In genomic region chr1:153268806-153269309, GRCm38 (mm10) we compare ENCODE assay signal across 23 mouse cellular contexts.
DNase-seq lines count a peak whose midpoint lies in the region; ATAC-seq and TF ChIP-seq lines count a peak whose summit lies in the region.
"Had no signal": no experiment of that assay in that cellular context is flagged by ENCODE, and none has a peak within 500 bp of the region (broad histone marks: within the 10 kb centered on the region; RNA-seq: fewer than 3 reads in every experiment).

No protein-coding gene starts in this region.

- no peak for TF ChIP-seq CTCF in liver, postnatal 0 days (IDR thresholded peaks at IDR 0.05; ENCODE audit: low read depth)
- TF ChIP-seq CTCF in stomach, postnatal 0 days (IDR thresholded peaks at IDR 0.05; ENCODE audit: low read depth), result no peak

- WGBS in heart, embryonic 14.5 days, result 68% methylated on average over 6 of the region's 6 CpGs
- WGBS in liver, postnatal 0 days (ENCODE audit: insufficient replicate concordance), result 66% methylated on average over 6 of the region's 6 CpGs
- WGBS in stomach, postnatal 0 days, result 68% methylated on average over 6 of the region's 6 CpGs

- in situ Hi-C loops in ES-E14 (cut with MboI; ENCODE audit: low sequenced_read_pairs in 2 of 2, unreplicated experiment in 2 of 2), result no loop called here

- H3K4me1 ChIP-seq in heart, embryonic 14.5 days (ENCODE audit: control insufficient read depth in 2 of 2, insufficient read depth in 2 of 2, low read length in 2 of 2), result peaks cover 50 to 76% of the 10 kb centered on the region in 2 experiments
- H3K4me1 ChIP-seq in liver, postnatal 0 days (ENCODE audit: insufficient read depth), result peaks cover 33% of the 10 kb centered on the region
- peaks cover 18 to 20% of the 10 kb centered on the region in 2 experiments for H3K4me1 ChIP-seq in ES-E14 (ENCODE audit: control insufficient read depth in 2 of 2, insufficient read depth in 2 of 2, low read length in 2 of 2, poor library complexity in 1 of 2)
- H3K4me1 ChIP-seq in stomach, postnatal 0 days (replicated peaks; ENCODE audit: control insufficient read depth, insufficient read depth), result peaks cover 14% of the 10 kb centered on the region

- TF ChIP-seq EP300 in liver, postnatal 0 days (IDR thresholded peaks at IDR 0.05; ENCODE audit: low read depth), result no peak
- TF ChIP-seq EP300 in stomach, postnatal 0 days (optimal IDR thresholded peaks at IDR 0.05), result no peak

- H3K9ac ChIP-seq in heart, embryonic 14.5 days (ENCODE audit: low read length), result no peak overlapping the region
- no peak overlapping the region for H3K9ac ChIP-seq in liver, postnatal 0 days (replicated peaks)
- H3K9ac ChIP-seq in ES-E14 (ENCODE audit: insufficient read depth, low read depth, low read length, poor library complexity, severe bottlenecking), result no peak overlapping the region
- no peak overlapping the region for H3K9ac ChIP-seq in stomach, postnatal 0 days (ENCODE audit: low read length)
- H3K9ac ChIP-seq: forebrain, embryonic 15.5 days; hindbrain, embryonic 13.5 days; liver, embryonic 15.5 days; midbrain, embryonic 15.5 days; neural tube, embryonic 12.5 days had no signal

- peaks cover 6% of the 10 kb centered on the region; the same call in 1 of the 2 replicates for H3K36me3 ChIP-seq in heart, embryonic 14.5 days (ENCODE audit: control insufficient read depth, insufficient read depth, low read length)
- H3K36me3 ChIP-seq in liver, postnatal 0 days (replicated peaks; ENCODE audit: insufficient read depth, low read length), result no peaks in the 10 kb centered on the region
- no peaks in the 10 kb centered on the region for H3K36me3 ChIP-seq in ES-E14 (ENCODE audit: control insufficient read depth, insufficient read depth, low read length, poor library complexity, severe bottlenecking)
- H3K36me3 ChIP-seq in stomach, postnatal 0 days (ENCODE audit: control insufficient read depth, insufficient read depth, low read length), result no peaks in the 10 kb centered on the region
- H3K36me3 ChIP-seq: embryonic facial prominence, embryonic 10.5 days; forebrain, embryonic 15.5 days; hindbrain, embryonic 13.5 days; liver, embryonic 15.5 days; midbrain, embryonic 15.5 days; neural tube, embryonic 12.5 days had no signal

- peak overlapping the region; percentile 62 to 71 for H3K27ac ChIP-seq in heart, embryonic 14.5 days (replicated peaks in 1 of 2; ENCODE audit: control insufficient read depth in 1 of 2, insufficient read depth in 1 of 2, low read depth in 2 of 2, low read length in 2 of 2)
- peak overlapping the region; percentile 85 for H3K27ac ChIP-seq in liver, postnatal 0 days (ENCODE audit: low read depth)
- H3K27ac ChIP-seq in ES-E14 (ENCODE audit: insufficient read depth, low read depth, low read length, poor library complexity, severe bottlenecking), result no peak overlapping the region
- H3K27ac ChIP-seq in stomach, postnatal 0 days (replicated peaks), result 0 out of 2 replicates have a peak overlapping the region, but pooled peaks have one; percentile 13
- H3K27ac ChIP-seq: embryonic facial prominence, embryonic 10.5 days; forebrain, embryonic 15.5 days; hindbrain, embryonic 13.5 days; left cerebral cortex, adult 2 months; macrophage; midbrain, embryonic 15.5 days; neural tube, embryonic 12.5 days had no signal

- H3K9me3 ChIP-seq in heart, embryonic 14.5 days (ENCODE audit: control insufficient read depth, low read length), result no peaks in the 10 kb centered on the region
- no peaks in the 10 kb centered on the region for H3K9me3 ChIP-seq in liver, postnatal 0 days (ENCODE audit: low read length)
- no peaks in the 10 kb centered on the region for H3K9me3 ChIP-seq in ES-E14 (ENCODE audit: control insufficient read depth, insufficient read depth, low read depth, low read length)
- no peaks in the 10 kb centered on the region for H3K9me3 ChIP-seq in stomach, postnatal 0 days (ENCODE audit: control insufficient read depth, low read length)
- H3K9me3 ChIP-seq: embryonic facial prominence, embryonic 10.5 days; forebrain, embryonic 15.5 days; hindbrain, embryonic 13.5 days; liver, embryonic 15.5 days; midbrain, embryonic 15.5 days; neural tube, embryonic 12.5 days had no signal

- no peak overlapping the region for H3K4me3 ChIP-seq in heart, embryonic 14.5 days (ENCODE audit: control insufficient read depth in 1 of 2, insufficient read depth in 1 of 2, low read depth in 1 of 2, low read length in 2 of 2)
- H3K4me3 ChIP-seq in liver, postnatal 0 days (ENCODE audit: low read depth, low read length), result no peak overlapping the region
- H3K4me3 ChIP-seq in ES-E14 (ENCODE audit: insufficient read depth in 1 of 2, low read depth in 1 of 2, low read length in 2 of 2, poor library complexity in 1 of 2, severe bottlenecking in 1 of 2), result no peak overlapping the region
- H3K4me3 ChIP-seq in stomach, postnatal 0 days (ENCODE audit: low read depth, low read length), result no peak overlapping the region
- H3K4me3 ChIP-seq: embryonic facial prominence, embryonic 10.5 days; forebrain, embryonic 15.5 days; hindbrain, embryonic 13.5 days; left cerebral cortex, adult 2 months; liver, embryonic 15.5 days; midbrain, embryonic 15.5 days; neural tube, embryonic 12.5 days had no signal

- H3K27me3 ChIP-seq in heart, embryonic 14.5 days (ENCODE audit: control insufficient read depth, insufficient read depth, low read length), result no peaks in the 10 kb centered on the region
- no peaks in the 10 kb centered on the region for H3K27me3 ChIP-seq in liver, postnatal 0 days (ENCODE audit: insufficient read depth, low read length)
- no peaks in the 10 kb centered on the region for H3K27me3 ChIP-seq in stomach, postnatal 0 days (ENCODE audit: control insufficient read depth, insufficient read depth, low read length)
- H3K27me3 ChIP-seq: forebrain, embryonic 15.5 days; hindbrain, embryonic 13.5 days; liver, embryonic 15.5 days; midbrain, embryonic 15.5 days; neural tube, embryonic 12.5 days had no signal

- DNase-seq in heart, postnatal 36 days, result no peak
- DNase-seq in liver, postnatal 0 days, result no peak
- DNase-seq in liver, result no peak
- no peak for DNase-seq in ES-E14 (ENCODE audit: low read depth, low spot score)
- DNase-seq in stomach, postnatal 0 days (ENCODE audit: low spot score), result no peak
- DNase-seq: cerebellum, adult 11 months; cerebellum, postnatal 10 days; gastrocnemius, postnatal 14 days; heart, adult 18-20 months; kidney, adult 18-20 months; kidney, postnatal 10 days; right cerebral cortex, postnatal 14 days; thymus, postnatal 14 days had no signal

- intact Hi-C loops in heart, postnatal 36 days (cut with DNase I), result loop anchor here (5.0 kb wide), 2 partner anchors 48 to 63 kb away; partner anchors contain the start of gene Lamc1

- ATAC-seq in heart, embryonic 14.5 days (ENCODE audit: insufficient number of reproducible peaks, insufficient read depth, low FRiP score, low read depth), result no peak
- ATAC-seq in liver, postnatal 0 days, result no peak
- ATAC-seq in stomach, postnatal 0 days (ENCODE audit: low FRiP score, low TSS enrichment), result no peak
- ATAC-seq in activated CD4-positive, CD25-positive, alpha-beta regulatory T cell, adult 4 months, result no peak
- ATAC-seq: forebrain, embryonic 15.5 days; midbrain, embryonic 15.5 days had no signal

- no peak overlapping the region for H3K4me2 ChIP-seq in heart, embryonic 14.5 days (ENCODE audit: low read length)
- H3K4me2 ChIP-seq in liver, postnatal 0 days (ENCODE audit: low read depth, low read length), result no peak overlapping the region
- no peak overlapping the region for H3K4me2 ChIP-seq in stomach, postnatal 0 days (replicated peaks; ENCODE audit: low read depth)
- H3K4me2 ChIP-seq: forebrain, embryonic 15.5 days; hindbrain, embryonic 13.5 days; liver, embryonic 15.5 days; midbrain, embryonic 15.5 days; neural tube, embryonic 12.5 days had no signal

TF ChIP-seq in ES-E14, 5 proteins besides CTCF, POLR2A, EP300 and RAD21:
- no peak for TF ChIP-seq CHD2 (IDR thresholded peaks at IDR 0.05; ENCODE audit: low read depth, low read length)
- peak; percentile 44; the same call in 1 of the 2 replicates for TF ChIP-seq ZNF384 (IDR thresholded peaks at IDR 0.05; ENCODE audit: low read depth, low read length)
- no peak for TF ChIP-seq ZC3H11A (IDR thresholded peaks at IDR 0.05; ENCODE audit: borderline replicate concordance, low read depth, low read length)
